Mouse (Mus musculus) thymus, adult 2 months (tissue): ENCODE results near the gene Spata17.

Experiments used
- CTCF ChIP-seq: fragments of 200-500 bp; IDR thresholded peaks from 2 replicates; pipeline ENCODE4 v1.5.1; 2012; ENCODE audit warnings: mild to moderate bottlenecking, control low read depth, low read length, moderate library complexity, borderline replicate concordance; ENCODE audit not compliant: control insufficient read depth, poor library complexity, insufficient read depth; ENCODE audit errors: extremely low read depth
- POLR2A ChIP-seq: fragments of 200-500 bp; IDR thresholded peaks from 2 replicates; pipeline ENCODE4 v1.6.1; 2012; ENCODE audit warnings: mild to moderate bottlenecking, low read length, control low read depth, moderate library complexity; ENCODE audit not compliant: control insufficient read depth, poor library complexity, insufficient read depth; ENCODE audit errors: extremely low read depth

DNA sequence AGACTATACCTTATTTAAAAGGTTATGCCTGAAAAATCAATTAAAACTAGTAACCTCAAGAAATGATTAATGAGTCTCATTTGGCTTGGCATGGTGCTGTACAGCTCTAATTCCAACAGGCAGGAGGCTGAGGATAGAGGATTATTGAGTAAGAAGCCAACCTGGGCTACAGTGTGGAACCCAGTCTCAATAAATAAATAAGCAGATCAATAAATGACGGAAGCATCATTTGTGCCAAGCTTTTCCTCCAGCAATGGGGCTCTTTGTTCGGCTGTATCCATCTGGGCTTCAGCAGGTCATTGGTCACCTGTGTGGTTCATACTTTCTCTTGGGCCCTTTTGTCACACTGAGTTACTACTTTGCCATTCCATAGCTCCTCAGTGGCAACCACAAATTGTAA is 201.1 kb downstream of the Spata17 start:
- TF ChIP-seq CTCF (no peak), POLR2A (no peak)
